Mouse (Mus musculus) layer of hippocampus, postnatal 36 days (tissue): Measurements from ENCODE around the gene Ankrd12. TPM values are rescaled to one million over a fixed set of nuclear protein-coding genes. Genes with fewer than 3 reads are reported as not detected.

ENCODE experiments used
- DNase-seq, 2 experiments: peaks; one replicate each; pipeline ENCODE4 v3.0.0; 2022
- total RNA-seq, 2 experiments: library from RNA; stranded (reverse); gene quantifications; 2 replicates each; pipeline ENCODE4 v1.2.3; 2021

Gene Ankrd12
- total RNA-seq: 100 to 1,000 TPM; 186 to 190 TPM

- DNase-seq: peak; percentile 95 to 96
Measured at GRCm38 (mm10) chr17:66076934-66077333, at the start of gene Ankrd12. Gene Ankrd12 (minus strand): TSS chr17:66077089.

DNA sequence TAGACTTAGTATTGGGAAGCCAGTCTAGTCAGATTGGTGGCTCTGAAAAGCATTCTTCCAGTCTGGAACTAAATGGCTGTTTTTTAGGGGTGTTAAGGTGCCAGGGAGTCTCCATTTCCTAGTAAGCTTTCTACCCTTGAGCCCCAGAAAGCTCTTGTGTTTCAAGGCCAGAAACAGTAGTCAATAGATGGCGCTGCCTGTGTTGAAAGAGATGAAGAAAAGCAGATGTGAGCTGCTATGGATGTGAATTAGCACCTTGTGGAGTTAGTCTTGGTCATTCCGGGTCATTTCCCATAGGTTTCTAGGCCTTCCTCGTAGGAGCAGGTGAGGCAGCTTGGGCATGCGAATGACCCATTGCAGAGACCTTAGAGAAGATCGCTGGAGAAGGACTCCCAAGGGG, 48.3 kb upstream of the Ankrd12 start:
- DNase-seq: no peak

DNA sequence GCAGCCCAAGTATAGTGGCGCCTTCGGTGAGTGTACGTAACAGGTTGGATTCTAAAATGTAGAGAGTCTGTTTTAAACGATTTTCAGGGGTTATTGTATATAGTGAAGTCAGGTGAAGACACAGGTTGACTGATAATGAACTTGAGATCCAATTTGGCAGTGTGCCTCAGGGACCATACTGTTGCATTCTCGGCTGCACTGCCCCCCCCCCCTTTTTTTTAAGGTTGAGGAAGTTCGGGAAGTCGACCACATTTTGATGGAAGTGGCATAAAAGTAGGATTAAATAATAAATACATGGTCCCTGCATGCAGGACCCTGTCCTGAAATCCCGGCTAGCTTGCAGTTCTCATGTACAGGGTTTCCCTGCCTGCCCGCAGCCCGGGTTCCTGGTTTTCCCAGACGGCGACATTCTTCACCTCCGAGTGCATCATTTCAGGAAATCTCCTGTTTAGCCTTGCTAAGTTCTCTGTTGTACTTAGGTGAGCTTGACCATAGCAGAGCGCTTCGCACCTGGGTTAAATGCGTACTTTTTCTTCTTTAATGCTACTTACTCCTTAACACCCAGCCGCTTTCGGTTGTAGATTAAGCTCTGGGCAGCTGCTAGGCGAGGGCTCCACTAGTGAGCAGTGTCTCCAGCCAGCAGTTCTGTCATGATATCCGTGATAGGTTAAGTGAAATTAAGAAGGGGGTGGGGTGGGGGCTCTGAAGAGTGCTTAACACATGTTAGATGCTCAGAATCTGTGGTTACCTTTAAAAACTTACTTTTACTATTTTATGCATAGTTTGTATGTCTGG, 47.1 kb upstream of the Ankrd12 start:
- DNase-seq: no peak

GRCm38 (mm10) chr17:66123066-66123815, 46.4 kb upstream of the Ankrd12 start, which contains the start of gene Ddx11:
Gene Ddx11 (plus strand): TSS chr17:66123520.
- DNase-seq: peak; percentile 89 to 90

DNA sequence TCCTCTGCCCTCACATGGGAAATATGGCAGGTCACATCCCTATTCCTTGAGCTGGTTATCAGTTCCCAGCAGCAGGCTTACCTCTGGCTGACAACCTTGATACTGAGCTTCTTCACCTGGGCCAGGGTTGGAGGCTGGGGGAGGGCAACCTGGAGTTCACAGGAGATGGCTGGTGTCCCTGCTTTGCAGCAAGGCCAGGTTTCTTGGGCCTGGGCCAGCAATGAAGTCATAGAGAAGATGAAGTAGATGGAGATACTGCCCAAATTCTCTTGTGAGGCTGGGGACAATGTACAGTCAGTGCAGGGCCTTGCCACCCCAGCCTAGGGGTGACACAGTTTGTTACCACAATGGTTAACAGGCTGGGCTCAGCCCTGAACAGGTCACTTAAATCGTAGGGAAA, 43.8 kb upstream of the Ankrd12 start:
- DNase-seq: no peak

GRCm38 (mm10) chr17:66118991-66119390, 42.1 kb upstream of the Ankrd12 start:
- DNase-seq: no peak

GRCm38 (mm10) chr17:66112166-66112565, 35.3 kb upstream of the Ankrd12 start:
- no peak for DNase-seq

DNA sequence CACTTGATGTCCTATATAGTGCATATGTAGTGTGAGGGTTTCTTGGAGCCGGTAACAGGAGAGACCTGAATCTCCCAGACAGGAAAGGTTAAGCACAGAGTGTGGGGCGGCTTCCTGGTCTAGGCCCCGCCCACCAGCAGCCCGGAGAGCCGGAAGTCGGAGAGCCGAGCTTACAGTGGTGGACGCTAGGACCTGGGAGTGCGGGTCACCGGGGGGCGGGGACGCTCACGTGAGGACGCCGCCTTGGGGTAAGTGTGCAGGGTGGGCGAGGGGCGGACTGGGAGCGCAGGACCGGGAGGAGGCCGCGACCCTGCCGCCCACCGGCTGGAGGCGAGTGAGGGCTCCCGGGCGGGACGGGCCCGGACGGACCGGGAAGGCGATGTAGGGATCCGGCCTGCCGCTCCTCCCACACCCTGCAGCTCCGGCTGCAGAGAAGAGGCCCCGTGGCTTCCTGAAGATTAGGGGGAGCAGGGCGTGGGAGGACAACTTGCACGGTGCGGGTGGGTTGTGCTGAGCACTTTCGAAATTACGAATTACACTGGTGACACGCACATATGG, 34.6 kb upstream of the Ankrd12 start, which contains the start of gene Washc1:
TSS of gene Washc1 (plus strand) at position 144 of the 558 bp plus-strand sequence.
- DNase-seq: peak; percentile 82 to 84

DNA sequence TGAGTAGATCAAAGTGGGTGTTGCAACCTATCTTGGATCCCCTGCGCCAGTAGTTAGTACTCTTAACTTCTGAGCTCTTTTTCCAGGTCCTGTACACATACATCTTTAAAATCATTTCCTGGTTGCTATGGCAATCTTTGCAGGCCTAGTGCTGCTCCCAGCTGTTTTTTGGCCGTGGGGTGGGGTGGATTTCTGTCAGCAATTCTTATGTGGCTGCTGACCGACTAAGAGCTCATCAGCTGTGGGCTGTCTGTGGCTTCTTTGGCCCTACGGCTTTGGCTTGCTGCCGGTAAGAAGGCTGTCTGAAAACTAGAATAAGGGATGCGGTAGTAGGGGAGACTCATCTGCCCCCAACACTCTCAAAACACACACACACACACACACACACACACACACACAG, 33.9 kb upstream of the Ankrd12 start:
- DNase-seq: no peak

GRCm38 (mm10) chr17:66108198-66108597, 31.3 kb upstream of the Ankrd12 start:
- DNase-seq: no peak

GRCm38 (mm10) chr17:66107466-66107865, 30.6 kb upstream of the Ankrd12 start:
- DNase-seq: no peak

- peak in 1 of 2 experiments; percentile 33 for DNase-seq
Measured at GRCm38 (mm10) chr17:66106601-66107267, 29.8 kb upstream of the Ankrd12 start.

DNA sequence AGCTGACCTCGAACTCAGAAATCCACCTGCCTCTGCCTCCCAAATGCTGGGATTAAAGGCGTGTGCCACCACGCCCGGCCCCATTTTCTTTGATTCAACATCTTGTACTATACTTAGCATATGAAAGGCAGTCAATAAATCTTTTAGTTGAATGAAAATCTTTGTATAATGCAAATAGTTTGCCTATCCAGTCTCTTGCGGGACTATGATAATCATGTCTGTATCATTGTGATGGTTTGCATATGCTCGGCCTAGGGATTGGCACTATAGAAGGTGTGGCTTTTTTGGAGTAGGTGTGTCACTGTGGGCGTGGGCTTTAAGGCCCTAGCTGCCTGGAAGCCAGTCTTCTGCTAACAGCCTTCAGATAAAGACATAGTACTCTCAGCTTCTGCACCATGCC, 27.2 kb upstream of the Ankrd12 start:
- no peak for DNase-seq

DNA sequence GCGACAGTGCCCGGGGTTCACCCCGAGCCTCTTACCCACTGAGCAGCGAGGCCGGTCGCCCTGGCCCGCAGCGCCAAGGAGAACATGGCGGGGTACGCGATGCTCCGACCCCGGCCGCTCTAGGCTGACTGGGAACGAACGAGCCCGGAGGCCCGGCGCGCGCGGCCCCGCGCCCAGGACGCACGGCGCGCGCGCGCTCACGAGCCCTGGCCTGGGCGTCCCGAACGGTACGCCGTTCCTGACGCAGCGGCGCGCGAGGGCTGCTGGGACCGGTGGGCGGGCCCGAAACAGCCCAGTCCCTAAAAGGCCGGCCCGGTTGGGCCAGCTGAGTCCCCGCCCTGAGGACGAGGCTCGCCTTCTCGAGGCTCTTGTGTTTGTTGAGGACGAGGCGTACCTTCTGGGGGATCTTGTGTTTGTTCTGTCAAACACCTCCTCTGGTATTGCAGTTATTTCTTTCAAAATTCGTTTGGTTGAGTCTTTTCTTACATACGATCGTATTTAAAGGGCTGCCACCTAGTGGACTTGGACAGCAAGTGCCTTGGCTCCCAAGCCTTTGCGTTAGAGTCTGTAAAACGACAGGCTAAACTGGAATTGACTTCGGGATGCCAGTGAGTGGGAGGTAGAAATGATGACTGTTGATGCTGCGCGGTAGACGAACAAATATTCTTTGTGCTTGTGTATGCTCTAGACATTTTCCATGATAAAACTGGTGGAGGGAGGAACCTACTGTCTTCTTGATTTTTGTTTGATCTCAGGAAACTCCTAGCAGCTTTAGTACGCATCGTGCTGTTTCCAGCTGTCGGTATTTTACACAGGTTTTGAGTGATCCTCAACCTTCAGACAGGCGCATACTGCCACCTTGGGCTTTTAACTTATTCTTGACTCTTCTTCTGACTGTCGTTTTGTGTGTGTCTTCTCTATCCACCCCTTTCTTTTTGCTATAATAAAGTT, 24.8 kb upstream of the Ankrd12 start, which contains the start of gene Ndufv2:
TSS of gene Ndufv2 (minus strand) at position 180 of the 951 bp plus-strand sequence.
- DNase-seq: peak; percentile 90

GRCm38 (mm10) chr17:66100566-66101379, 23.9 kb upstream of the Ankrd12 start:
- DNase-seq: no peak

DNA sequence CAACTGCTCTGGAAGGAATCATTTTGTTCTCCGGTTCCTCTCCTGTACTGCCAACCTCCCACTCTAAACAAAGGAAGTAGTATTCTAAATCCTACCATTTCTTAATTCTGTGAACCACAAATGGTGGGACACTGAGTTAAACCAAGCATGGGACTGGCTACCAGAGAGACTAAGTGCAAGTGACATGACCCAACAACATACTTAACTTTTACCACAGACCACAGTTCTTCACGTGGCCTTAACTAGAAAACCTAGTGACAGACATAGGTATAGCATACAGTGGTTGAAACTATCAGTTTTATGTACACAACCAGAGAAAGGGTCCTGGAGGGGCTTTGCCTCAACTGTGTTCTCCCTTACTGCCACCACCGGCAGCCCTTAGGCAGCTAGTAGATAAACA, 15.8 kb upstream of the Ankrd12 start:
- no peak for DNase-seq

DNA sequence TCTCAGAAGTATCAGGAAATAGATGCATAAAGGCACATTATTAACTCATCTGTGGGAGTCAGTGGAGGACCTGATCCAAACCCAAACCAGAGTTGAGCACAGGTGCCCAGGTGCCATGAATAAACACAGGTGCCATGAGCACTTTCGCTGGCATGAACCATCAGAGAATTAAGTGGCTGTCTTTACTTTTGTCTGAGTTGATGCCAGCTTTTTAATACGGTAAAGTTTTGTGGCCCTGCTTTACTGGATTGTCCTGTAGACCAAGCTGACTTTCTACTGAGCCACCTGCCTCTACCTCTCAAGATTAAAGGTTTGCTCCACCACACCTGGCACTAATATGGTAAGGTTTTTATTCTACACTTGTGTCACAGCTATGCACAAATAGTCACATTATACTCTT, 15.2 kb upstream of the Ankrd12 start:
- no peak for DNase-seq

- DNase-seq: no peak
Measured at GRCm38 (mm10) chr17:66091392-66091791, 14.5 kb upstream of the Ankrd12 start.

GRCm38 (mm10) chr17:66090251-66090650, 13.4 kb upstream of the Ankrd12 start:
- no peak for DNase-seq

- DNase-seq: no peak
Measured at GRCm38 (mm10) chr17:66085038-66085437, 8.1 kb upstream of the Ankrd12 start.
